Mouse (Mus musculus) liver, adult 2 months (tissue): Measurements from ENCODE around the gene Lrrc3c. TPM values are rescaled to one million over a fixed set of nuclear protein-coding genes. Genes with fewer than 3 reads are reported as not detected.
"Not testable (repeated sequence)": the region's sequence is repeated elsewhere in the genome, so short reads cannot be mapped to it uniquely, and the experiment has no call there.

ENCODE experiments used
- DNase-seq: peaks from one replicate; pipeline ENCODE4 v3.0.0-alpha.2; 2011; ENCODE audit warnings: low read depth, low spot score; ENCODE audit errors: extremely low read depth
- H3K27ac ChIP-seq: fragments of 200-500 bp; replicated peaks from 2 replicates; pipeline ENCODE4 v1.5.1; 2012; ENCODE audit warnings: low read depth, mild to moderate bottlenecking, control low read depth, inconsistent platforms, low read length; ENCODE audit not compliant: insufficient read depth
- H3K27me3 ChIP-seq: fragments of 200-500 bp; 2 replicates; pipeline ENCODE4 v1.6.1; 2012; ENCODE audit warnings: mild to moderate bottlenecking, moderate library complexity, low read length, inconsistent platforms; ENCODE audit not compliant: control insufficient read depth, insufficient read depth
- H3K36me3 ChIP-seq: fragments of 200-500 bp; 2 replicates; pipeline ENCODE4 v1.6.1; 2012; ENCODE audit warnings: low read length, inconsistent platforms; ENCODE audit not compliant: control insufficient read depth, insufficient read depth
- H3K4me1 ChIP-seq: fragments of 200-500 bp; 2 replicates; pipeline ENCODE4 v1.6.1; 2011; ENCODE audit warnings: low read length; ENCODE audit not compliant: control insufficient read depth, insufficient read depth
- H3K4me3 ChIP-seq: fragments of 200-500 bp; 2 replicates; pipeline ENCODE4 v1.5.1; 2011; ENCODE audit warnings: low read depth, mild to moderate bottlenecking, control low read depth, low read length, moderate library complexity; ENCODE audit not compliant: insufficient read depth
- H3K79me2 ChIP-seq: fragments of 200-500 bp; 2 replicates; pipeline ENCODE4 v1.6.1; 2012; ENCODE audit warnings: inconsistent platforms, mild to moderate bottlenecking, low read length, moderate library complexity; ENCODE audit not compliant: control insufficient read depth, insufficient read depth
- H3K9ac ChIP-seq: fragments of 200-500 bp; 2 replicates; pipeline ENCODE4 v1.6.1; 2012; ENCODE audit warnings: low read depth, mild to moderate bottlenecking, control low read depth, inconsistent platforms, low read length
- CTCF ChIP-seq: fragments of 200-500 bp; IDR thresholded peaks from 2 replicates; pipeline ENCODE4 v1.5.1; 2011; ENCODE audit warnings: low read depth, low read length, control low read depth
- POLR2A ChIP-seq: fragments of 200-500 bp; IDR thresholded peaks from 2 replicates; pipeline ENCODE4 v1.6.1; 2011; ENCODE audit warnings: low read length, control low read depth; ENCODE audit not compliant: insufficient read depth; ENCODE audit errors: extremely low read depth
- WGBS: fragments of 180-500 bp; shearing (Covaris S2); methylation state at CpG from one replicate; pipeline ENCODE4 v1.1.7; 2018; 5-methylcytosine and 5-hydroxymethylcytosine counted together
- polyA plus RNA-seq: library from polyadenylated mRNA; depleted of rRNA; stranded (reverse); fragments of >200 nt; gene quantifications from 2 replicates; pipeline ENCODE4 v1.2.3, GENCODE M21; 2012
- total RNA-seq: library from RNA; depleted of rRNA; stranded (reverse); fragments of >200 nt; gene quantifications from 2 replicates; pipeline ENCODE4 v1.2.3, GENCODE M21; 2014

Gene Lrrc3c
- total and polyA plus RNA-seq, 2 experiments, result not detected

- TF ChIP-seq CTCF, result no peak
- TF ChIP-seq POLR2A, result no peak
- Histone ChIP-seq H3K27me3 (peaks cover 12% of the 10 kb centered on the region), H3K27ac (no peak overlapping the region), H3K4me3 (no peak overlapping the region), H3K4me1 (no peaks in the 10 kb centered on the region), H3K79me2 (no peaks in the 10 kb centered on the region), H3K9ac (no peak overlapping the region), H3K36me3 (no peaks in the 10 kb centered on the region)
- DNase-seq, result no peak
- 3% methylated on average over 20 of the region's 20 CpGs for WGBS
Measured at GRCm38 (mm10) chr11:98602090-98602690, 4.1 kb downstream of the Lrrc3c start.

DNA sequence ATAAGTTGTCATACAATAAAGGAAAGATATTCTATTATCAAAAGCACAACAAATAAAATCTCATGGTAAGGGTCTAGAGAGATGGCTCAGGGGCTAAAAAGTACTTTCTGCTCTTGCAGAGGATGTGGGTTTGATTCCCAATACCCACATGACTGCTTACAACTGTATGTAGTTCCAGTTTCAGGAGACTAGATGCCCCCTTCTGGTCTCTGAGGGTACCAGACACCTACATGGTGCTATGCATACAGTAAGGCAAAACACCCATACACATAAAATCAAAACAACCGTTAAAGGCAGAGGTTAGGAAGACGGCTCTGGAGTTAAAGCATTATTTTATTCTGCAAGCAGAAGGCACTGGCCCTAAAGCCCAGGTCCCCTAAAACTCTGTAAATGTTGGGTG lies 5.9 kb downstream of the Lrrc3c start:
- peaks cover 9% of the 10 kb centered on the region for H3K27me3 ChIP-seq
- WGBS, result 73% methylated on average over 2 of the region's 2 CpGs
- DNase-seq, result no peak

DNA sequence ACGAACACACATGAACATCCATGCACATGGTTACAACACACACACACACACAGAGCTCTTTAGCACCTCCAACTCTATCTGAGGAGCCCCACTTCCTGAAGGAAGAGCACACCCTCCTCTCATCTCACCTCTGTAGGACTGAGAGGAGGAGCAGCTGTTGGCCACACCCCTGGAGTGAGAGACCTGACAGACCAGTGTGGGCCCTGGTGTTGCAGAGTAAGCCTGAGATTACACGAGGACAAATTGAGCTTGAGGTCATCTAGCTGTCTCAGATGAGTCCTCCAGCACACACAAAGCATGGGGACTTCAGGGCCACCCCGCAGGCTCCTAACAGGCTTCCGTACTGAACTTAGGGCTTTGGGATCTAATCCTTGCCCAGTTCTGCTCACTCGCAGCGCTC lies 6.8 kb downstream of the Lrrc3c start:
- H3K4me1 ChIP-seq, H3K27ac ChIP-seq, H3K27me3 ChIP-seq, H3K4me3 ChIP-seq, H3K36me3 ChIP-seq, DNase-seq, H3K9ac ChIP-seq, H3K79me2 ChIP-seq: not testable (repeated sequence)
- 65% methylated on average over 6 of the region's 6 CpGs for WGBS

More for the DNA sequence above, 5.9 kb downstream of the Lrrc3c start:
- Histone ChIP-seq H3K36me3 (no peaks in the 10 kb centered on the region), H3K4me1 (no peaks in the 10 kb centered on the region), H3K9ac (no peak overlapping the region), H3K4me3 (no peak overlapping the region), H3K79me2 (no peaks in the 10 kb centered on the region), H3K27ac (no peak overlapping the region)
- no peak for TF ChIP-seq CTCF
- TF ChIP-seq POLR2A, result no peak

DNA sequence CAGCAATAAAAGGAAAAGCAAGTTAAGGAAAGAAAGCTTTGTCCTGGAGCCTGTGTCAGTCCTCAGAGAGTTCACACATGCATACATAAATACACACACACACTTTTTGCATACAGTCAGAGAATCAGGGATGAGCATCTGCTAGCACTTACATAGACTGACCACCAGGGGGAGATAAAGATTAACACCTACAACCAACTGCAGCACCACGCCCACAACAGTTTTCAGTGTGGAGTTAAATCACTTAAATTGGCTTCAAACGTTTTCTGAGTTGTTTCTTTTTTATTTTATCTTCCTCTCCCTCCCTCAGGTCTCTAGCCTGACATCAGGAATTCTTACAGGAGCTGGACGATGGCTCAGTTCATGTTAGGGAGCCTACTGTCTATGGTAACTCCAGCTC lies 8.7 kb downstream of the Lrrc3c start:
- Histone ChIP-seq H3K27me3 (peaks cover 6% of the 10 kb centered on the region; the same call in 1 of the 2 replicates), H3K27ac (no peak overlapping the region), H3K79me2 (no peaks in the 10 kb centered on the region), H3K9ac (no peak overlapping the region), H3K4me3 (no peak overlapping the region), H3K4me1 (no peaks in the 10 kb centered on the region), H3K36me3 (no peaks in the 10 kb centered on the region)
- peak; percentile 52 for DNase-seq
- no peak for TF ChIP-seq POLR2A
- peak; percentile 29; the same call in 1 of the 2 replicates for TF ChIP-seq CTCF
- 7% methylated on average over 3 of the region's 3 CpGs for WGBS

- H3K36me3 ChIP-seq, result no peaks in the 10 kb centered on the region
- no peak overlapping the region for H3K4me3 ChIP-seq
- H3K9ac ChIP-seq, result no peak overlapping the region
- no peaks in the 10 kb centered on the region for H3K79me2 ChIP-seq
- H3K27me3 ChIP-seq, result no peaks in the 10 kb centered on the region
- DNase-seq, result no peak
- H3K27ac ChIP-seq, result no peak overlapping the region
- 89% methylated on average over 13 of the region's 13 CpGs for WGBS
- H3K4me1 ChIP-seq, result no peaks in the 10 kb centered on the region
- TF ChIP-seq POLR2A, result no peak
- no peak for TF ChIP-seq CTCF
Measured at GRCm38 (mm10) chr11:98620791-98621190, 22.7 kb downstream of the Lrrc3c start.

- not testable (repeated sequence) for H3K79me2 ChIP-seq, H3K27ac ChIP-seq, H3K9ac ChIP-seq, H3K4me1 ChIP-seq, H3K27me3 ChIP-seq, H3K4me3 ChIP-seq, H3K36me3 ChIP-seq
- peak; percentile 48 for DNase-seq
- 61% methylated on average over 6 of the region's 6 CpGs for WGBS
Measured at GRCm38 (mm10) chr11:98623981-98624380, 25.9 kb downstream of the Lrrc3c start.

- WGBS, result 96% methylated on average over 2 of the region's 2 CpGs
- not testable (repeated sequence) for H3K27ac ChIP-seq, H3K4me1 ChIP-seq, H3K27me3 ChIP-seq, DNase-seq, H3K79me2 ChIP-seq, H3K36me3 ChIP-seq, H3K9ac ChIP-seq, H3K4me3 ChIP-seq
Measured at GRCm38 (mm10) chr11:98624381-98624780, 26.3 kb downstream of the Lrrc3c start.
